Mouse (Mus musculus) cerebral cortex, adult 2 months (tissue): ENCODE data around the gene Cdc7.

Source experiments
- whole genome bisulfite sequencing: fragments of 180-500 bp; shearing (Covaris S2); methylation state at CpG from one replicate; pipeline ENCODE4 v1.1.7; 2018; 5-methylcytosine and 5-hydroxymethylcytosine counted together

Cdc7 gene

DNA sequence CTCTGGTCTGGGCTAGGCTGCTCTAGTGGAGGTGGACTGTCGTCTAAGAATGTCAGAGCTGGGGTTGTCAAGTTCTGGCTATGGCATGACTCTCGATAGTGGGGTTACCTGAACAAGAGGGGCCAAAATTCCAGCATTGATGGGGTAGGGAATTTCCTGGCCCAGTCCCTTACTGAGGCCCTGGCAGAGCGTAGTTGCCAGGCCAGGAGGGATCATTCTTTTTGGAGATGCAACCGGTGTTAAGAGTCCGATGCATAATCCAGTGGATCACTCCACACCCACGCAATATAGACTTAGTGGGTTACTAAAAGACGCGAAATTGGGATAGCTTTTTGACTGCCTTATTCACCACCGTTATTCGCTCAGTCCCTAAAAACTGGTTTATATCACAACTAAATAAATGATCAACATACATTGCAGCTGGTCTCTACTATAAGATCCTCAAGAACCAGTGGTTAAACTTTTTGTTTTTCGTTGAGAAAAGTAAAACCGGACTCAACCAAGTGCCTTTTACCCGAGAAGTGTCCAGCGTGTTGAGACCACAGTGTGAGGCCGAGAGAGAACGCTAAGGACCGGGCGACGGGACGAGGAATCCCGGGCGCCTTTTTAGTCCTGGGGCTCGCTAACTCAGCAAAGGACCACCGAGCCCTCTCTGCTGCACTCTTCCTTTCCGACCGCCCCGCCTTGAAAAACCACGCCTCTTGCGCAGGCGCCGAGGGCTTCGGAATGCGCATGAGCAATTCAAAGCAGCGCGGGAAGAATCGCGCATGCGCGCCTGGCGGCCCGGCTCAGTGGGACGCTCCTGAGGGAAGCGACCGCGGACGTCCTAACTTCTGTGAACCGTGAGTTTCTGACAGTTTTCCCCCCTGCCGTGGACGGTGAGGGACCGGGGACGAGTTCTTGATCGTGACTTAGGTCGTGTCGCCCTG, at the start of gene Cdc7:
Gene Cdc7, plus strand, starts transcription at position 739 of the 929 bp plus-strand sequence.
- WGBS, result 5% methylated on average over 54 of the region's 54 CpGs

GRCm38 (mm10) chr5:106925488-106926368, 38.4 kb upstream of the Cdc7 start, which contains the start of gene Hfm1:
TSS of gene Hfm1 (minus strand) at chr5:106926321.
- WGBS, result 1% methylated on average over 72 of the region's 76 CpGs

DNA sequence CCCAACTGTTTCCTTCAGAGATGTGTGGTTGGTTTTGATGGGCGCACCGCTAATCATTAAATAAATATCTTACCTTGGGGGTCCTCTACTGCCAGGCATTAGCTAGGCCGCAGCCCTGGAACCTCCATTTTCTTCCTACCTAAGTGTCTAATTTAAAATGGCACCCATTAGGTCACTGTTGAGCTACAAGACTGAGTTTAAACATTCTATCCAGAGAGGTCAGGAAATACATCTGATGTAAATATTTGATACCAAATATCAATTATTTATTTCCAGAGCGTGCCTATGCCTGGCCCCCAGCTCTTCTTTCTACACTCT, 37.8 kb upstream of the Cdc7 start:
- 42% methylated on average over 4 of the region's 4 CpGs for WGBS

DNA sequence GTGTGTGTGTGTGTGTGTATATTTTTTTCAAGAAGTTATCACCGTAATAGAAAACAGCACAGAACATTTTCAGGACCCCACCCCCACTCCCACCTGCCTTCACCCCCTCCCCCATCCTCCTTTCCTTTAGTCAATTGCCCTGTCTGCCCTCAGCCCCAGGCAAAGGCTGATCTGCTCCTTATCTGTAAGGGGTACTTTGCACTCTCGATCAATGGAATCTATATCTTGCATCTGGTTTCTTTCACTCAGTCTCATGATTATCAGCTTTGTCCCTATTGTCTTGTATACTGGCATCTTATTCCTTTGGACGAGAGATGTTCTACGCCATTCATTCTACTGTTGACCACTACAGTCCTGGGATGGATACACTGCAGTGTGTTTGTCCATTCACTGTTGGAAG, 36.1 kb upstream of the Cdc7 start:
- 87% methylated on average over 4 of the region's 4 CpGs for WGBS

DNA sequence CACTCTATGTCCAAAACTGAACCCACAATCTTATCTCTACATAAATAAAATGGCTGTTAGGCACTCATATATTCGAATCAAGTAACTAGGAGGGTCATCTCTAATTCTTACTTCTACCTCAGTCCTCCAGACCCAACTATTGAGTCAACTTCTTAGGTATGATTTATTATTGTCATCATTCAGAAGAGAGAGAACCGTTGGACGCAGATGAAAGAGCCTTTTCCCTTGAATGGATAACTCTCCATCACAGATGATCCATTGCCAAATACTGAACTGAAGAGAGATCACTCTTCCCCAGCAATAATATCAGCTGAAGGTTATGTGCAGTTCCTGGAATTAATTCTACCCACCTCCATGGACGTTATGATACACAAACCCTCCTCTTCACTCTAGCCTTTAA, 17.8 kb upstream of the Cdc7 start:
- 87% methylated on average over 4 of the region's 4 CpGs for WGBS

GRCm38 (mm10) chr5:106948683-106949082, 15.4 kb upstream of the Cdc7 start:
- 85% methylated on average over 6 of the region's 6 CpGs for WGBS

DNA sequence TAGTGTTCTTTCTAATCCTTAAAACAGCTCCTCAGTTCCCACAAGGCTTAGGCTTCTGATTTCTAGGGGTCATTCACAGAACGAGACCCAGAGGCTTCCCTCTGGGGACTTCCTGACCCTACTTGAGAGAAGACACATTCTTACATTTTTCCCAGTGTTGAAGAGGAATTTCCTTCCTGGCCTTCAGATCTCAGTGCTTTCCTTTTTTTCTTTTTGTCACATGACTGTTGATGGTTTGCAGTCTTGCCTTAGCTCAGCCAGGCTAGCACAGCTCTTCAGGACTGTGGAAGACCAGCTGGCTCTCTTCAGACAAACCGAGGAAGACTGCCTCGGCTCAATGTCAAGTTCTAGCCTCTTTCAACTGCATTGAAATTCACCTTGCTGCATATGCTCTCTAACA, 7.7 kb upstream of the Cdc7 start:
- WGBS, result 72% methylated on average over 3 of the region's 3 CpGs

GRCm38 (mm10) chr5:106959031-106959430, 5.1 kb upstream of the Cdc7 start:
- 49% methylated on average over 3 of the region's 3 CpGs for WGBS

DNA sequence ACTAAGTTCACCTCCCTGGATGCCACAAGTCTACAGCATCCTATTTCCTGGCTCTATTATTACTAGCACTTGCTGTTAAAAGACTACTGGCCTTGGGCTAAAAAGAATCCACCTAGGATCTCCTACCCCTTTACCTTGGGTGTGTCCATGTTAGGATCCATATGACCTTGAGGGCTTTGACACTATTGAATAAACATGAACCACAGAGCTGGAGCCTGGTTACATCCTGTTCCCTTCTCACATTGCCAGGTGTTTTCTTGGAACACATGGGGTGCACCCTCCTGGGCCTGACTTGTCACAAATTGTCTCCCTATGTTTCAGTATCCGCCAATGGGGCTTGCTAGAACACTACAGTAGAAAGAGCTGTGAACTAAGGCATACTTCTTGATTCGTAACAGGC, 3.7 kb upstream of the Cdc7 start:
- WGBS, result 95% methylated on average over 2 of the region's 2 CpGs

GRCm38 (mm10) chr5:106964513-106965014, 442 bp downstream of the Cdc7 start:
- WGBS, result under 1% methylated on average over 41 of the region's 41 CpGs

GRCm38 (mm10) chr5:106966443-106966842, 2.3 kb downstream of the Cdc7 start:
- WGBS, result 90% methylated on average over 3 of the region's 3 CpGs

- 91% methylated on average over 1 of the region's 1 CpGs for WGBS
These were observed 3.5 kb downstream of the Cdc7 start for GRCm38 (mm10) chr5:106967578-106967977.

DNA sequence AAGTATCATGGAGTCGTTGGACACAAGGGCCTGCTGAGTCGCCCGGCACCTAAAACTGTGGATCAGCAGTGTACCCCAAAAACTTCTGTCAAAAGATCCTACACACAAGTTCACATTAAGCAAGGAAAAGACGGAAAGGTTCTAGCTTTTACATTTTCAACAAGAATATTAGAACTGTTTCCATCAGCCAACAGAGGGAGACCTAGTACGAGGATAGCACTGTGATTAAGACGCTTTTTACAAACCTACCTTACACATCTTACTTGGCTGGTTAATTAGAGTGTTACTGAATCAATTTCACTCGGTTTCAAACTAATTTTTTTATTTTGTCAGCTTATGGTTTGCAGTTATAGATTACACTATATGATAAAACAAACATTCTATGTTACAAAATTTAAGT, 9.8 kb downstream of the Cdc7 start:
- 73% methylated on average over 7 of the region's 7 CpGs for WGBS

GRCm38 (mm10) chr5:106979156-106979555, 15.0 kb downstream of the Cdc7 start:
- WGBS, result 87% methylated on average over 7 of the region's 7 CpGs

DNA sequence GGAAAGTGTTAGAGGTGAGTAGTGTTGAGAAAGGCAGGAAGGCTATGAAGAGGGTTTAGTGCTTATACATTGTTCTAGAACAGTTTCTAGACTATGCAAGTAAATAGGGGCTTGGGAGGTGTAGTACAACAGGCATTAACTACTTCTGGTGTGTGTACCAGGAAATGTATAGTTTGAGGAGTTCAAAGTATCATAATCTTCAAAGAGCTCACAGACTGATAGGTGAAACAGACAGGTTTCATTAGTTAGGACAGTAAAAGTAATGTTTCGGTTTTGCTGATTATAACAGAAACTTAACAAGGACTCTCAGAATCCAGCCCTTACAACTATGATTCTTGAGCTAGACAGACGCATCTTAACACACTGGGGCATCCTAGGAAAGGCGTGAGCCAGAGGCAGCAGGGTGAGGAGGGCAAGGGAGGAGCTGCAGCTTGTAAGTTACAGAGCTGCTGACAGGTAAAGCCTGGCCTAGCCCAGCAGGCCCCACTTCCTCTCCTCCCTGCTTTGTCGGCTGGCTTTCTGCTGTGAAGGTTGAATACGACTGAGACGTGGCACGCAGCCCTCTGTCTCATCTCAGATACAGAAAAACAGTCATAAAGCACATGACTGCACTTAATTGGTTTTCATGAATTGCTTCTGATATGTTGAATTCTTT, 18.3 kb downstream of the Cdc7 start:
- 83% methylated on average over 7 of the region's 7 CpGs for WGBS

DNA sequence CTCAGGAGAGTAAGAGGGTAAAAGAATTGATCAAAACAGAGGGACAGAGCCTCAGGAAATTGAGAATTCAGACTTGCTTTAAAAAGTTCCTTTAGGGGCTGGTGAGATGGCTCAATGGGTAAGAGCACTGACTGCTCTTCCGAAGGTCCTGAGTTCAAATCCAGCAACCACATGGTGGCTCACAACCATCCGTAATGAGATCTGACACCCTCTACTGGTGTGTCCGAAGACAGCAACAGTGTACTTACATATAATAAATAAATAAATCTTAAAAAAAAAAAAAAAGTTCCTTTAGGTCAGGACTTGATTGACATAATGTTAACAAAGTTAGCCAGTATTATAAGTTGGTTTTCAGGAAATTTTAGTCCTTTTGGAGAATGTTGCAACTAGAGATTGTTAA, 20.8 kb downstream of the Cdc7 start:
- WGBS, result 92% methylated on average over 3 of the region's 3 CpGs

- WGBS, result 66% methylated on average over 2 of the region's 2 CpGs
These were observed 21.5 kb downstream of the Cdc7 start for GRCm38 (mm10) chr5:106985594-106985993.

- WGBS, result 78% methylated on average over 8 of the region's 8 CpGs
These were observed 25.1 kb downstream of the Cdc7 start for GRCm38 (mm10) chr5:106989181-106989580.

- WGBS, result 54% methylated on average over 12 of the region's 12 CpGs
These were observed 25.7 kb downstream of the Cdc7 start for GRCm38 (mm10) chr5:106989786-106990185.

GRCm38 (mm10) chr5:106990639-106991299, 26.6 kb downstream of the Cdc7 start:
- 50% methylated on average over 14 of the region's 14 CpGs for WGBS

GRCm38 (mm10) chr5:106991300-106991929, 27.3 kb downstream of the Cdc7 start:
- 75% methylated on average over 8 of the region's 8 CpGs for WGBS
